Mouse (Mus musculus) left cerebral cortex, adult 11 months (tissue): ENCODE data around the gene Hoxc4.

Source experiments
- DNase-seq: peaks from one replicate; pipeline ENCODE4 v3.0.0; 2022; ENCODE audit warnings: low spot score

The Hoxc4 gene

DNA sequence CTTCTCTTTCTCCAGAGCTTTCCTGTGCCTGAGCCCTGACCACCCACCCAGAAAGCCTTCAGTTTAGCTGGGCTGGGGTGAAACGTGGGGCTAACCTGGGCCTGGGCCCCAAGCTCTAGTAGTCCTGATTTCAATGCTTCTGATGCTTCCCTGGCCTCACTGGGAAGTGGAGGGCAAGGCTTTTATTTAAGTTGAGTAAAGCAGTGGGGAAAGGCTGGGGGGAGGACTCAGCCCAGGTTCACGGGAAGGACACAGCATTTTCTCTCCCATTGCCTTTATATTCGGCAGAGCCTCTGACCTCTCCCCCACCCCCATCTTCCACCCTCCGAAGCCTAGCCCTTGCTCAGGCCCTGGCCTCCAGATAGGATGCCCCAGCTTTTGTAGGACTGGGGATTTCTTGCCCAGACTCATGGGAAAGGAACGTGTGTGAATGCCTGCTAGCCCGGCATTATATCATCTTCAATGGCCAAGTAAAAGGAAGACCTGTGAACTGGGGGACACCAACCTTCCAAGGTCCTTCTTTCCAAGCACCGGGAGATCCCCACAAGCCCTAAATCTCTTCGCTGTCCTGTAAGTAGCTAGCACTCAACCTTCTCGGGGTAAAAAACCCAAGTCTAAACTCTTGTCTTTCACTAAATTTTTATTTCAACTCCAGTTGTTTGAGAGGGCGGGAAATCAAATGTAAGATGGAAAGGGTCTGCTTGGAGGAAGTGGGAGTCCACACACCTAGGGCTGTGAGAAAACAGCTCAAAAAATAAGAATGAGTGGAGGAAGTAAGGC lies 20.2 kb downstream of the Hoxc4 start:
- DNase-seq = no peak

DNA sequence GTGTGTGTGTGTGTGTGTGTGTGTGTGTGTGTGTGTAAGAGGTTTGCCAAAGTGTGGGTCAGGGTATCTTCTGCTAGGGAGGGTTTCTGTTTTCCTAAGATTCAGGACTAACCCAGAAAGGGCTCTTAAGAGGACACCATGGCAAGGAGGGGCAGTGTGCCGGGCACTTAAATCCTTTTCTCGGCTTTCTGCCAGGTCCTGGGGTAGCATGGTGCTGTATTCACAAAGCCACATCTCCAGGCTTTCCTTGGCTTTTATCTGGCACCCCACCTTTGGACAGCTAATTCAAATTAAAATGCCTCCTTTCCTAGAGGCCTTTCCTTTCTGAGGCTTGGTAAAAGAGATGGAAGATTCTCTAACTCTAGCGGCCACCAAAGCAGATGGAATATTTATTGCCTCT lies 20.9 kb downstream of the Hoxc4 start:
- DNase-seq = no peak

DNA sequence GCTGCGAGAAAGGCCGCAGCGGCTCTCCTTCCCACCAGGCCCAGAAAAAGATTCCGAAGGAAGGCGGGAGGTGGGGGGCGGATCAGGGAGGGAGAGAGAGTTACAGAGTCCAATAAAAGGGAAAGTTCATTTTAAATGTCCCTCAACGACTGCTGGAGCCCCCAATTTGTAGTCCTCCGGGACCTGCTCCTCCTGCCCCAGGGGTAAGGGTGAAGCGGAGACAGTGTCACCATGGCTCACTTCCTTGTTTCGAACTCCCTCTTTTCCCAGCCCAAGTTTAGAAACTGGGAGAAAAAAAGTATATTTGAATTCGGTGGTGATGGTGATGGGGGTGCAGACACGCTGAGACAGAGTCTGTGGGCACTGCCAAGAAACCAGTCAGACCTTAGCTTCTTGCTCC lies 21.9 kb downstream of the Hoxc4 start:
- no peak for DNase-seq

DNA sequence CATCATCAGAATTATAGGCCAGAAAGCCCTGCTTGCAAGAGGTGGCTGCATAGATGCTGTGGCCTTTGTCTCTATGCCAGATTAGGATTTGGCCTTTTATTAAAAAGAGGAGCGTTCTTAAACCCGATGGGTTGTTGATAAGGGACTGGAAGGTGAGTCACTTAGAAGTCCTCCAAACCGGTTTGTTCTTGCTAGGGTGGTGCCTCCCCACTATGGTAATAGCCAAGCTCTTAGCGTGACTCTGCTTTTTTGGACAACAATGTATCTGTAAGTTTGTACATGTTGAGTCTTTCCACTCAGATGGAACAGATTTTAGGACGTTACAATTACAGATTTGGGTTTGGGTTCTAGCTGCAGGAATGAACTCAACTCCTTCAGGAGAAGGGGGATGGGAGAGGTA lies 22.9 kb downstream of the Hoxc4 start:
- no peak for DNase-seq

DNA sequence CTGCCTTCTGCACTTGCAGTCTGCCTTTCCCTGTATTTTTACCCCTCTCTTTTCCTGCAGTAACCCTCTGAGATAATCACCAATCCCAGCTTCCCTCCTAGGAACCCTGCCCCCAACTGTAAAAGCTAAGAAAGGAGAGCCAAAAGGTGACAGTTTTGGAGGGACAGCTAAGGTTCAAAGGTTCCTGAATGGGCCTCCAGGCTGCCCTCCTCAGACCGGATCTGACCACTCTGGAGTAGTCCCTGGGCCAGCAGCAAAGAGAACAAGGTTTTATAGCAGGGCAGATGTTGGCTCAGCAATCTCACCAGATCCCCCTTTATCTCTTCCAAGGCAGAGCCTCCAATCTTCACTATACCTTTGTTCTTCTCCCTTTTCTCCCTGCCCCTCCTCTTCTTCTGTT lies 23.5 kb downstream of the Hoxc4 start:
- DNase-seq = no peak

DNA sequence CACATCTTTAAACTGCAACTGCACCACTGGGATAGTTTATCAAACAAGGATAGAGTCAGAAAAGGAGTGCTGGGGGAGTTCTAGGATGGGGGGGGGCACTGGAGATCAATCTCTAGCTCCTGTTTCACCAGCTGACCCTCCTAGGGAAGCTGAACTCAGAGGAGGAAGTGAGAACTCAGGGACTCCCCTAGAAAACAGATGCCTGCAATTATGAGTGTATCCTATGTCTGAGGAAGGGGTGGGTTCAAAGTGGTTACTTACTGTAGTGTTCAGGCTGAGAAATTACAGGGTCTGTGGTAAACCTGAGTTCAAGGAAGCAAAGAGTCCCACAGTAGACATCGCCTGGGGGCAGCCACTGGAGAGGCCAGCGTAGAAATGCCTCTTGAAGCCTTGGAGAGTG lies 32.9 kb downstream of the Hoxc4 start:
- no peak for DNase-seq

DNA sequence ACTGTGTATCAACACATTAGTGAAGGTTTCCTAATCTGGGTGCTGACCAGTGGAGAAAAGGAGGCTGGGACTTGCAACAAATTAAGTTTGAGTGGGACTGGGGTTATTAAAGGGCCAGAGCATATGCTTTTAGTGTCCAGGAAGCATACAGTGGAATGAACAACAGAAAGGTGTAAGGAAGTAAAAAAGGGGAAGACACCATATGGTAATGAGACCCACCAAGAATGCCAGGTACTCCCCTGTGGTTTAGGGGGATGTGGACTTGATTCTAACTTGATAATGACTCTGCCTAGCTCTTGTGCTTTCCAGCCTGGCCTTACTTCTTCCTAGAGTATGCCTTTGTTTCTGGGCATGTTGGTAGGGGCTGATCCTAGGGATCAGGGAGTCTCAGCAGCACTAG lies 34.5 kb downstream of the Hoxc4 start:
- DNase-seq = no peak

DNA sequence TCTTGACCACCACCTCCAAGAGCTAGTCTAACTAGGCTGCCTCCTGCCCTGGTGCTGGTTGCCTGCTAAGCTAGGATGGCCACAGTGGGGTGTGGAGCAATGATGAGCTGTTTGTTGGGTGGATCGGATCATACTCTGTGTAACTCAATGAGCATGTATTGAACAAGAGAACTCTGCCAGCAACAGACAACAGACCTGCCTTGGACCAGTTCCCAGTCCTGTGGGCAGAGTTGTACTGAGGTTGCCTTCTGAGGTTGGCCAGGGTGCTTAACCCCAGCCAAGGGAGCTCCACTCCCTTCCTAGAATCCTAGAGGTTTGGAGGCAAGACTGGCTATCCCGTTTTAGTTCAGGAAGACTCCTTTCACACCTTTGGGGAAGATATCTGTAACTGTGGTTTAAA lies 37.7 kb downstream of the Hoxc4 start:
- DNase-seq = no peak

DNA sequence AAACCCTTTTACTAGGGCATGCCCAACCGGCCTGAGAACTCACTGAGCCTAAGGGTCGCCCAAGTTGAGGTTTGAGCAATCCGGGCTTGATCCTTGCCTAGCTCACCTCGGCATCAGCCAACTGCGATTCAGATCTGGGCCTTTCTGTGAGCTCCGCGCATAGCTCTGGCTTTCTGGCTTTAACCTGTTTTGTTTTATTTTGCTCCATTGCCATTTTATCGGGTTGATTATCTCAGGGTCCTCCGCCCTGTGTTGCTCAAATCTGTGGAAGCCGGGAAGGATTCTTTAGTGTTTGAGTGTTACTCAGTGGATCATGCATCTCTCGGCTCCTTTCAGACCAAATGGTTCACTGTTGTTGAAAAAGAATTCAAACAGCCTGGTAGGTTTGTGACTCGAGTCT lies 40.0 kb downstream of the Hoxc4 start:
- DNase-seq = no peak

DNA sequence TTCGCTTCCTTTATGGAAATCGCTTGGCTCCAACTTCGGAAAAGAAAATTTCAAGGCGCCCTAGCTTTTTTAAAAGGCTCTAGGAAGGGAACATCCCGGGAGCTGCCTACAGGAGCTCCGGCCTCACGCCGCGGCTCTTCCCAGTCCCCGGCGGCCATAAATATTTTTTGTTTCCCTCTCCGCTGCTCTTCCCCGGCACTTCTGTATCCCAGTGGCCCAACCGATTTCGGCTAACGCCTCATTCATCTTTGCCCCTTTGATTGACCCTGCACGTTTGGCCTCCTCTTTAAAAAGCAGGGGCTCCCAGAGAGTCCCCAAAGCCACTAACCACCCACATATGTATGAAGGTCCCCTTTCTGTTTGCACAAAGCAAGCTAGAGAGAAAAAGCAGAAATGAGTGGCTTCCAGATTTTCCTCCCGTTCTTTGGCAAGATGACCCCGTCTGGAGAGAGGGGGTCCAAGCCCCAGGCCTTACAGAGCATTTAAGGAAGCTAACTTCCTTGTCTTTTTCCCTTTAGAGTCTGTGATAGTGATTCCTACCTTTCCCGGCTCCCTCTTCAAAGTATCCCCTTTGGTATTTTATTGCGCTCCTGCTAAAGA lies 40.8 kb downstream of the Hoxc4 start:
- DNase-seq = no peak

DNA sequence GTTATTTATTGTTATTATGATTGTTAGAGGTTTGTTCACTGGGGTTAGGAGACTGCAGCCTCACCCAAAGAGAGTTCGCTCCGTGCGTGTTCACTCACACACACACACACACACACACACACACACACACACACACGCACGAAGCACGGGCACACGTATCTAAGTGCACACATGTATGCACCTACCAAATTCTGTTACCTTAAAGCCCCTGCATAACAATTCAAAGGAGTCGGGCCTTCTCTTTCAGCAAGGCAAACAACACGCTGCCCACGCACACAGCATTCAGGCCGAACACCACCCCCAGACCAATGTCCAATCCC lies 41.2 kb downstream of the Hoxc4 start:
- no peak for DNase-seq

DNA sequence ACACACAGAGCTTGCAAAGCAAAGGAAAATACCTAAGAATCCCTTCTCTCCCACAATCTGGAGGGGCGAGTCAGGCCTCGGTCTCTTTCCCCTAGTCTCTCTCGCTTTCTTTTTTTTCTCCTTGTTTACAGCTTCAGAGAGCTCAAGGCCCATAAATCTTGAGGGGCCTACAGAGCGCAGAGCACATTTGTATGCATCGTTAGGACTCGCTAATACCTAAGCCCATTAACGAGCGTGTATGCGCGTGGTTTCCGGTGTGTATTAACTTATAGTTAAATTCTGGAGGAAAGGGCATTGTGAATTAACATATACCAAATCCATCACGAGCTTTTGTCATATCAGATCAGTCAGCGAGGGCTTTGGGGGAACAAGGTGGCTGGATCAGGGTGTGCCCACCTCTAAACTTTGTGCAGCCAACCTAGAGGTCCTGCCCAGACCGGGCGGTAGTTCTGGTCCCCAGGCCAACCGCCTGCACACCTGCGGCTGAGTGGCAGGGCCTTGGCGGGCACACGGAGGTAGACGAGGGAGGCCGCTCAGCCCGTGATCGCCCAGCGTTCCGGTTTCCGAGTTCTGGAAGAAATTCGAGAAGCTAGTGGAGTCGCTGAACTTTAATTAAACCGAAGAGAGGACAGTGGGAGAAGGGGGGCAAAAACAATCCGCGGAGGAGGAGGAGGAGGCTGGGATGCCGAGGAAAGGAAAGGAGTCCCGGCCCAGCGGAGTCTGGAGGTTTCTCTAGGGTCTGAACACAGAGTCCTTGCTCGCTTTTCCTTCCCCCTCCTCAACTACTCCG lies 41.8 kb downstream of the Hoxc4 start:
- no peak for DNase-seq

DNA sequence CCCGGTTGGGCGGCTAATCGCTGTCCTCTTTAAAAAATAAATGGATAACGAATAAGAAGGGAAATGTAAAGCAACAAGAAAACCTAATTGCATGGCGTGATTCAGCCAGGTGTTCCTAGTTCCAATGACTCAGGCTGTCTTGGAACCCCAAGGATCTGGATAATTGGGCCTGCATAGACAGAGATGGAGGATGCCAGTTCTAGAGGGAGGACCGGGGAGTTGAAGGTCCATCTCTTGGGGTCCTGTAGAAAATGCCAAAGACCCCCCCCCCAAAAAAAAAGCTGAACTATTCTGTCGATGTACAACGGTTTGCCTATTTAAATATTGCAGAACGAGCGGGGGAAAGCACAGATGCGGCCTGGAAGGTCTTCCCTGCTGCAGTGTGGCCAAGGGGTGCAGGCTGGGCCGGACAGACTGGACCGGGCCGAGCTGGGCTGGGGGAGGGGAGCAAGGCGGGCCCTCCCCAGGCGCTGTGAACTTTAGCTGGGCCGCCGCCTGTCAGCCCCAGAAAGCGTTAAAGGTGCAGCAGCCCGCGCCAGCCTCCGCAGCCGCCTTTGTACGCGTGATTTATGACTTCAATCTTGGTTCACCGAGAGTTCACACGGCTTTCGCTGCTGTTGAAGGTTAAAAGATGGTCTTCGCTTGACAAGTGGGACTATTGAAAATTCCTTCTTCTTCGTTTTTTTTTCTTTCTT lies 42.5 kb downstream of the Hoxc4 start:
- no peak for DNase-seq

DNA sequence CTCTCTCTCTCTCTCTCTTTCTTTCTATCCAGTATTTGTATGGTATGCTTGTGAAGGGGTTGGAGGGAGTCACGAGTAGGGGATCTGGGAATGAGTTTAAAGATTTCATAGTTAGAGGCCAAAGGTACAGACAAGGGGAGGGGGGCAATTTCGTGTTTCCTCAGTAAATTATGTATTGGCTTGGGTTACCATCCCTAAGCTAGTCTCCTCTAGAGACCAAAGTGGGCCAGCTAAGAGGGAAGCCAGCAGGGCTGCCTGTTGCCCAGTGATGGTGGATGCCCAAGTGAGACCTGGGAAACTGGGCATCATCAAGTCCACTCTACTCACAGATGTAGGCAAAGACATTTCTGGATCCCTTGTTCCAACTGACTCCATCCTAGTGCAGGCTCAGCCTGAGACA lies 43.3 kb downstream of the Hoxc4 start:
- DNase-seq = no peak

DNA sequence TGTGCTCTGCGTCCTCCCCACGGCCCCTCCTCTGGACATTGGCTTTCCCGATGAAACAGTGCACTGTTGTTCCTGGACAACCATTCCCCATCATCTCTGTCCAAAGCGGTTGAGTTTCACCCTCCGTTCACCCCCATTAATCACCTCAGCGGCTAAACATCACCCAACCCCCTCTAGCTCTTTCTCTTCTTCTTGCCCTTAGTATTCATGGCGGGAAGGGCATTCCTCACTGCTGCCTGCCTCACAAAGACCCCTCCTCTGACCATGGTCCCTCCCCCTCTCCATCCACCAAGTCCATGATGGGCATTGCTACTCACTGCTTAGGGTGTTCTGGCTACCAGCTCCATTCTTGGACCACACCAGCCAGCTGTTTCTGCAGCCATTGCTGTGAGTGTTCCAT lies 46.9 kb downstream of the Hoxc4 start:
- DNase-seq = no peak

DNA sequence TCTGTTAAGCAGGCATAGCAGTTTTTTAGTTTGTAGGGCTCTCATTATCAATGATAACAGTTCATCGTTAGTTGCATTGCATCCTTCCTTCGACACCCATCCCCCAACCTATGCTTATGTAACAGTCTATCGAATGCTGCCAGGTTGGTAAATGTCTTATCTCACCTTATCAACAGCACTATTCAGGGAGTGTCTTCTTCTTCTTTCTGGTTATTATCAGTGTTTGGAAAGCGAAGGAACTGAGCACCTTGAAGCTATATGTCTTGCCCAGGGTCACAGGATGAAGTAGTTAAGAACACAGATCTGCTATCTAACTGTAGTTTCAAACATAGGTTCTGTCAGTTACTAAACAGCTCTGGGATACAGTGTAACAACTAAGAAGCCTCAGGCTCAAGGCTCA lies 49.0 kb downstream of the Hoxc4 start:
- no peak for DNase-seq

DNA sequence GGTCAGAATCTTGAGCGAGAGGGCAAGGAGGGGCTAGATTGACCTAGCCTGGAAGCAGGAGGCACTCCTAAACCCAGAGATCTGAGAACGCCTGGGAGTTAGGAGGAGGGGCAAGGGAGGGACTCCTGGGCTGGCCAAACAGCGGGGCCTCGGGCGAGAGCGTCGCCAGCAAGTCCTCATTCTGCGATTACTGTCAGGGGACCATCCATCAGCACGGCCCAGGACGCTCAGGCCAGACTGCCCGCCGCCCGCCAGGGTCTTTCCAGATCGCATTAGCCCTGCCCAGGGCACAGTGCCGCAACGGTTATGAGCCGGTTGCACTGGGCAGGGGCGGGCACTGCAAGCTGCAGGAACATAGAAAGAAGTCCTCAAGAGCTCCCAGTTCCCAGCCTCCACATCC lies 50.4 kb downstream of the Hoxc4 start:
- no peak for DNase-seq

DNA sequence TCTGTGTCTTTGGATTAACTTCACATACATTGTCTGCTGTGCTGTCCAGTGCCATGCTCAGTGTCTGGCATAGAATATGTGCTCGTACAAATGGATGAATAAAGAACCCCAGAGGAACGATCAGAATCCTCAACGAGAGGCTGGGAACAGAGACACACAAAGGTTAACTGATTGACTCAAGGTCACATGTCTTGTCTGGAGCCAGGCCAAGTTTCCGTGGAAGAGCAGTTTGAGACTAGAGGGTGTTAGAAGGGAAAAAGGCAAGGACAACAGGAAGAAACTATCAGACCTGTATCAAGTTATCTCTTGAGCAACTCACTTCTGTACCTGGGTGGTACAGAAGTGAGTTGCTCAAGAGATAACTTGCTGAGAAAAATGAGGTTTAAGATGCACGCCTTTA lies 52.5 kb downstream of the Hoxc4 start:
- no peak for DNase-seq

DNA sequence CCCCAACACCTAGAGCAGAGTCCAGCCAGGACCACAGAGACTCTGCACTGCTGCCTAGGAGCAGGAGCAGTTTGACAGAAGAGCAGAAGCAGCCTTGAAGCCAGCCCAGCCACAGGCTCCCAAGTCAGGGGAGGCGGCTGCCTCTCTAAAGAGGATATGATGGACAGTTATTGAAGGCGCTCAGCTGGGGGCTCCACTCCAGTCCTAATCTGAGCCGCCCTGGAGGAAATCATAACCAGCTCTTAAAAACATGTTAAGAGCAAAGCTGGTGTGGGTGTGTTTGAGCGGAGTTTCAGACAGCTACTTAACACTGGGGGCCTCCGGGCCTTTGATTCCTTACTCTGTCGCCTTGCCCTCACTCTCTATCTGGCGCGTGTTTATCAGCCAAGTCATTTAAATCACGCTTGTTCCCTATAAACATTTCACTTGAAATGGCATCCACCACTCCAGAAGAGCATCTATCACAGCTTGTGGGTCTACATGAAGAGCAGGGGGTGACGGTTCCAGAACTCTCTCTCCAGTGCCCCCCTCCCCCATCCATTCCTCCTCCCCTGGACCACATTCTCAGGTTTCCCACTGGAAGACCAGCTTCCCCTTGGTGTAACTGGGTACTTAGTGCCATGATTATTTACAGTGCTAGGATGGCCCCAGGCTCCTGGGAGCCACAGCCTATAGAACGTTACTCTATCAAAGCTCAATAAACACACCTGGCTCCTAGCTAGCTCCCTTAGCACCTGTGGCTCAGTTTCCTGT lies 56.1 kb downstream of the Hoxc4 start:
- DNase-seq = no peak

DNA sequence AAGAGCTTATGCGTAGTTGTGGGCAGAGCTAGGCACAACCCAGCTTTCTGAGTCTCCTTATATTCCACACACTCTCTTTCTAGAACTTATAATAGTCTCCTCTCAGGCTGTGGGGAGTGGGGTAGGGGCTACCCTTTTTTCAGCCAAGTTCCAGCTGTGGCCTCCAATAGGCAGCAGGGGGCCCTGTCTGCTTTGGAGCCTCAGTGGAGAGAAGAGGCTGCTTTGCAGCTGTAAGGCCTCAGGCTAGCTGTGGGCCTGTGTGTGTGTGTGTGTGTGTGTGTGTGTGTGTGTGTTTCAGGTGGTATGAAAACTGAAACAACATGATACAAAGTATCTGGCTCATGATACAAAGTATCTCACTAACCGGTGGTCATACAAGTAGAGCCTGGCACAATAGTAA lies 58.9 kb downstream of the Hoxc4 start:
- no peak for DNase-seq

DNA sequence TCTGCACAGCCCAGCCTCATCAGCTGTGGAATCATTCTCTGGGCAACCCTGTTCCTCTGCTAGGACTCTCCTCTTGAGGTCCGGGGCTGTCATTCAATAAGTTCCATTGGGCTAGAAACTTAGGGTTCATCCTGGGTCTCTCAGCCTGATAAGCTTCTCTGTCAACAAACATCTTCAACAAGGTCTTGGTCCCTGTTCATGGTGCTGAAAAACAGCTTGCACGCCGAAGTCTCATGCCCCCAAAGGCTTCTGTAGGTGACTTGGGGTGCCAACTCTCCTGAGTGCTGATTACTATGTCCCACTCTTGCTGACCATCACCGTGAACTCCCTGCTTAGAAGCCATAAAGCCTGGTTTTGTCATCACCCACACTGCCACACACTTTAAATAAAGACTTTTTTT lies 63.9 kb downstream of the Hoxc4 start:
- no peak for DNase-seq

DNA sequence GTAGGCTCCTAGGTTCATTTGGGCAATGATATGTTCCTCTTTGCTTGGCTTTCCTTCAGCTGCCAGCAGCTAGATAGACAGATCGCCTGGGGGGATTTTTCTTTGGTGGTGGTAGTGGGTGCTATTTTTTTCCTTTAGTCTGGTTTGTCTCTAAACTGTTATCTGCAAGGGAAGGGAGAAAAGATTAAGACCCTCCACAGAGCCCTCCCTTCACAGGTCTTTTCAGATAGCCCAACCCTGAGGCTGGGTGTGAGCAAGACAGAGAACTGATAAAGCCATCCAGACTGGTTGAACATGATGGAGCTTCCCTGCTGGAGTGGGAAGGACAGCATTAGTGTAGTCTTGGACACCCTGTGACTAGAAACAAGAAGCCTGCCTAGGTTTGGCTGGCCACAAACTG lies 64.9 kb downstream of the Hoxc4 start:
- DNase-seq = no peak
